Mouse (Mus musculus): Measurements from ENCODE around the gene Il10ra. TPM values are rescaled to one million over a fixed set of nuclear protein-coding genes. Genes with fewer than 3 reads are reported as not detected.

Il10ra gene
- polyA plus RNA-seq, 1 experiment = 197 TPM

- H3K4me3 ChIP-seq (ENCODE audit: insufficient read depth, low read length) = no peak overlapping the region
- no peak for TF ChIP-seq CTCF (IDR thresholded peaks at IDR 0.05; ENCODE audit: low read depth, low read length)
- TF ChIP-seq POLR2A (IDR thresholded peaks at IDR 0.05; ENCODE audit: borderline replicate concordance, low read depth, low read length) = no peak
- no peaks in the 10 kb centered on the region for H3K4me1 ChIP-seq (ENCODE audit: control insufficient read depth, insufficient read depth, low read length)
- H3K27ac ChIP-seq (ENCODE audit: insufficient read depth, low read depth, low read length) = no peak overlapping the region
Observed at GRCm38 (mm10) chr9:45212001-45212400, 56.9 kb downstream of the Il10ra start.

- Histone ChIP-seq H3K4me3 (ENCODE audit: insufficient read depth, low read length) (no peak overlapping the region), H3K4me1 (ENCODE audit: control insufficient read depth, insufficient read depth, low read length) (peaks cover 1% of the 10 kb centered on the region; the same call in 1 of the 2 replicates), H3K27ac (ENCODE audit: insufficient read depth, low read depth, low read length) (no peak overlapping the region)
- no peak for TF ChIP-seq CTCF (IDR thresholded peaks at IDR 0.05; ENCODE audit: low read depth, low read length)
- TF ChIP-seq POLR2A (IDR thresholded peaks at IDR 0.05; ENCODE audit: borderline replicate concordance, low read depth, low read length) = no peak
Observed at GRCm38 (mm10) chr9:45207015-45207743, 61.8 kb downstream of the Il10ra start.

GRCm38 (mm10) chr9:45206121-45206520 lies 62.8 kb downstream of the Il10ra start:
- Histone ChIP-seq H3K27ac (ENCODE audit: insufficient read depth, low read depth, low read length) (no peak overlapping the region), H3K4me1 (ENCODE audit: control insufficient read depth, insufficient read depth, low read length) (peaks cover 4% of the 10 kb centered on the region; the same call in 1 of the 2 replicates), H3K4me3 (ENCODE audit: insufficient read depth, low read length) (no peak overlapping the region)
- TF ChIP-seq POLR2A (IDR thresholded peaks at IDR 0.05; ENCODE audit: borderline replicate concordance, low read depth, low read length) = no peak
- no peak for TF ChIP-seq CTCF (IDR thresholded peaks at IDR 0.05; ENCODE audit: low read depth, low read length)

- Histone ChIP-seq H3K27ac (ENCODE audit: insufficient read depth, low read depth, low read length) (no peak overlapping the region), H3K4me1 (ENCODE audit: control insufficient read depth, insufficient read depth, low read length) (peaks cover 6% of the 10 kb centered on the region; the same call in 1 of the 2 replicates), H3K4me3 (ENCODE audit: insufficient read depth, low read length) (no peak overlapping the region)
- no peak for TF ChIP-seq POLR2A (IDR thresholded peaks at IDR 0.05; ENCODE audit: borderline replicate concordance, low read depth, low read length)
- no peak for TF ChIP-seq CTCF (IDR thresholded peaks at IDR 0.05; ENCODE audit: low read depth, low read length)
Observed at GRCm38 (mm10) chr9:45205143-45205542, 63.8 kb downstream of the Il10ra start.

Other genes with a start within 250 kb of the Il10ra start
- gene Mpzl2, start 229.3 kb downstream of the Il10ra start, polyA plus RNA-seq (2012; ENCODE audit: insufficient read depth, insufficient read length, missing spikeins) = not detected in 2 replicates
- 0.73 and 1.1 TPM in 2 replicates for gene Mpzl3, start 214.0 kb downstream of the Il10ra start, polyA plus RNA-seq (2012; ENCODE audit: insufficient read depth, insufficient read length, missing spikeins)
- gene Jaml, start 190.0 kb downstream of the Il10ra start, polyA plus RNA-seq (2012; ENCODE audit: insufficient read depth, insufficient read length, missing spikeins) = 12.1 and 16.3 TPM in 2 replicates
- 0.23 TPM in 1 of 2 replicates, not detected in the other for gene Scn2b, start 151.4 kb downstream of the Il10ra start, polyA plus RNA-seq (2012; ENCODE audit: insufficient read depth, insufficient read length, missing spikeins)
- gene Scn4b, start 130.8 kb downstream of the Il10ra start, polyA plus RNA-seq (2012; ENCODE audit: insufficient read depth, insufficient read length, missing spikeins) = 0.11 TPM in 1 of 2 replicates, not detected in the other
- 2.6 and 3.7 TPM in 2 replicates for gene BC049352, start 87.1 kb downstream of the Il10ra start, polyA plus RNA-seq (2012; ENCODE audit: insufficient read depth, insufficient read length, missing spikeins)
- gene Tmprss4, start 65.1 kb downstream of the Il10ra start, polyA plus RNA-seq (2012; ENCODE audit: insufficient read depth, insufficient read length, missing spikeins) = 2.0 and 2.2 TPM in 2 replicates
- gene Tmprss13, start 50.0 kb upstream of the Il10ra start, polyA plus RNA-seq (2012; ENCODE audit: insufficient read depth, insufficient read length, missing spikeins) = not detected in 2 replicates
- gene Fxyd6, start 101.0 kb upstream of the Il10ra start, polyA plus RNA-seq (2012; ENCODE audit: insufficient read depth, insufficient read length, missing spikeins) = not detected in 2 replicates
- gene Fxyd2, start 130.5 kb upstream of the Il10ra start, polyA plus RNA-seq (2012; ENCODE audit: insufficient read depth, insufficient read length, missing spikeins) = 225 and 245 TPM in 2 replicates
- not detected in 2 replicates for gene Dscaml1, start 157.5 kb upstream of the Il10ra start, polyA plus RNA-seq (2012; ENCODE audit: insufficient read depth, insufficient read length, missing spikeins)